Mouse (Mus musculus): ENCODE measurements around the gene Cops7a. TPM values are rescaled to one million over a fixed set of nuclear protein-coding genes. Genes with fewer than 3 reads are reported as not detected.

Cops7a gene
- polyA plus RNA-seq, 1 experiment, result 165 TPM

DNA sequence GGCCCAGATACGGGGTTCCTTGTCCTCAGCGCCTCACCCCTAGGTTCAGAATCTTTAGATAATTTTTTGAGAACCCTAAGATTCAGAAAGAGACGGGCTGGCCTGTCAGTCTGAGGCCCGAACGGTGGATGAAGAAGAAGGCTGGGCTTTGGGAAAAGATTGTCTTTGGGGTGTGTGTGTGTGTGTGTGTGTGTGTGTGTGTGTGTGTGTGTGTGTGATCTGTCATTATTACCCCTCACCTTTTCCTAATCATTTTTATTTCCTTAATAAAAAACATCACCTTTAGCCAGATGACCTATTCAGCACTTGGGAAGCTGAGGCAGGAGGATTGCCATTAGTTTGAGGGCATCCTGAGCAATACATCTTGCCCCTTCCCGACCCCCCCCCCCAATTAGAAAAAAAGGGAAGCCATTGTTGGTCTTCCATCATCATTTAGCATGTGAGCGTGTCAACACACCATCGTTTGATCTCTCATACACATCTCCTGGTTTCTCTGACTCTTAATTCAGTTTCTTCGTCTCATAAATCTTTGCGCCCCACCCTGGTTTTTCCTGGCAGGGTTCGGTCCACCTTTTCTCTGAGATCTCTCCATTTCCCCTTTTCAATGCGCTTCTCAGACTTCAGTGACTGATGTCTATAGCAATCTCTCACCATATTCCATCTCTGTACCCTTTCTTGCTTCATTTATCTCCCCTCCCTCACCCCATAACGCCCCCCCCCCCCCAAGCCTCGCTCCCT lies 46.3 kb downstream of the Cops7a start:
- Histone ChIP-seq H3K79me2 (ENCODE audit: control insufficient read depth, insufficient read depth) (peaks cover 29% of the 10 kb centered on the region), H3K27me3 (ENCODE audit: control insufficient read depth, insufficient read depth, insufficient read length) (no peaks in the 10 kb centered on the region)
- TF ChIP-seq FOSL1 (IDR thresholded peaks at IDR 0.05; ENCODE audit: insufficient read depth, low read length, poor library complexity, severe bottlenecking) (no peak), MYOD1 (IDR thresholded peaks at IDR 0.05; ENCODE audit: control insufficient read depth, insufficient read length, low read depth) (no peak), MYOG (IDR thresholded peaks at IDR 0.05; ENCODE audit: control insufficient read depth, extremely low read depth, insufficient read length) (no peak), USF1 (IDR thresholded peaks at IDR 0.05; ENCODE audit: low read depth) (no peak)

DNA sequence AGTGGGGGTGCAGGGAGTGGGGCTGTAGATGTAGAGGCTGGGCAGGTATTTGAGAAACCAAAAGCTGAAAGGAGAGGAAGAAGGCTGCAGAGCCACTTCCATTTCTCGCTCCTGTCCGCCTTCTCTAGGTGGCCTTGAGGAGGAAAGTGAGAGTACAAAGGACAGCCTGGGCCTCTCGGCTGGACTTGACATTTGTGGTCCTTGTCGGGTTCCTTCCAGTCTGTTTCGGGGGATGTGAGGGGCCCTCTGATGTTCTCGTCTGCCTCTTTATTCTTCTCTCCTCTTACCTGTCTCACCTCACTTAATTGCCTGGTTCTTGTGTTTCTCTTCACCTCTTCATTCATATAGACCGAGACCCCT lies 47.0 kb downstream of the Cops7a start:
- Histone ChIP-seq H3ac (ENCODE audit: control insufficient read depth, insufficient read length, low read depth) (peak overlapping the region; percentile 62), H3K79me3 (ENCODE audit: low read depth) (peaks cover 22% of the 10 kb centered on the region), H3K27me3 (ENCODE audit: control insufficient read depth, insufficient read depth, insufficient read length) (no peaks in the 10 kb centered on the region), H3K79me2 (ENCODE audit: control insufficient read depth, insufficient read depth) (peaks cover 29% of the 10 kb centered on the region), H3K36me3 (ENCODE audit: control insufficient read depth, insufficient read depth) (peaks cover 28% of the 10 kb centered on the region), H3K4me3 (ENCODE audit: insufficient read depth, poor library complexity, severe bottlenecking) (peak overlapping the region; percentile 18)
- TF ChIP-seq CTCF (IDR thresholded peaks at IDR 0.05; ENCODE audit: control insufficient read depth, insufficient read depth, insufficient read length) (no peak), CEBPB (IDR thresholded peaks at IDR 0.05; ENCODE audit: low read depth) (no peak), MAX (IDR thresholded peaks at IDR 0.05) (no peak), FOSL1 (IDR thresholded peaks at IDR 0.05; ENCODE audit: insufficient read depth, low read length, poor library complexity, severe bottlenecking) (no peak), USF1 (IDR thresholded peaks at IDR 0.05; ENCODE audit: low read depth) (no peak), MYOG (IDR thresholded peaks at IDR 0.05; ENCODE audit: control insufficient read depth, extremely low read depth, insufficient read length) (no peak), MYOD1 (IDR thresholded peaks at IDR 0.05; ENCODE audit: control insufficient read depth, insufficient read length, low read depth) (no peak)

More for the DNA sequence above, 46.3 kb downstream of the Cops7a start:
- Histone ChIP-seq H3K79me3 (ENCODE audit: low read depth) (peaks cover 22% of the 10 kb centered on the region), H3K36me3 (ENCODE audit: control insufficient read depth, insufficient read depth) (peaks cover 21% of the 10 kb centered on the region), H3K4me3 (ENCODE audit: insufficient read depth, poor library complexity, severe bottlenecking) (no peak overlapping the region), H3ac (ENCODE audit: control insufficient read depth, insufficient read length, low read depth) (peak overlapping the region; percentile 32)

DNA sequence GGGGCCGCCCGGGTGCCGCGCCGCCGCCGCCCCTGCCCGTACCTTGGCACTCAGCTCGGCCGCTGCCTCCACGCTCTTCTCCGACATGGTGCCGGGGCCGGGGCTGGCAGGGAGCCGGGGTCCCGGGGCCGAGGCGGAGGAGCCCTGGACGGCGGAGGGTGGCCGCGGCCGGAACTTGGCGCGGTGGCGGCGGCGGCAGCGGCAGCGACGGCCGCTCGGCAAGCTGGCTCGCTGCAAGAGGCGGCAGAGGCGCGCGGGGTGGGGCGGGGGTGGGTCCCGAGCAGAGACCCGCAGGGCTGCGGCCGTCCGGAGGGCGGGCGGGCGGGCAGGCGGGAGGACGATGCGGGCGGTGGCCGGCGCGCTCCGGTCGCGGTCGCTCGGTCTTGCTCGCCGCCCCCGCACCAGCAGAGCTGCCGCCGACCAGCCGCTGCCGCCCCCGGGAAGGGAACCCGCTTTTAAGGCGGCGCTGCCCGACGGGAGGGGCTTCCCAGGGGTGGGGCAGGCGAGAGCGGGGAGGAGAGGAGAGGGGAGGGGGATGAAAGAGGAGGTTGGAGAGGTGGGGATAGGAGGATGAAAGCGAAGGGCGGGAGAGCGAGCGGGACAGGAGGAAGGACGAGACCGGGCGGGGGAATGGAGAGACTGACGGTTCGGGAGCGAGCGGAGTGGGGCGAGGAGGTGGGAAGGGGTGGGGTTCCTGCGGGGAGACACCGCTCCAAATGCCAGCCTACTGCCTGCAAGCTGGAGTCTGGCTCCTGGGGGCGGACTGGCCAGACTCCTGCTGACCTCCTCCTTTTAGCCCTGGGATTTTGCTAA lies 47.6 kb downstream of the Cops7a start:
- H3K36me3 ChIP-seq (ENCODE audit: control insufficient read depth, insufficient read depth), result peaks cover 34% of the 10 kb centered on the region
- H3K79me3 ChIP-seq (ENCODE audit: low read depth), result peaks cover 22% of the 10 kb centered on the region
- no peak for TF ChIP-seq USF1 (IDR thresholded peaks at IDR 0.05; ENCODE audit: low read depth)
- TF ChIP-seq MYOD1 (IDR thresholded peaks at IDR 0.05; ENCODE audit: control insufficient read depth, insufficient read length, low read depth), result no peak
- no peak for TF ChIP-seq CTCF (IDR thresholded peaks at IDR 0.05; ENCODE audit: control insufficient read depth, insufficient read depth, insufficient read length)
- no peak for TF ChIP-seq CEBPB (IDR thresholded peaks at IDR 0.05; ENCODE audit: low read depth)
- TF ChIP-seq MAX (IDR thresholded peaks at IDR 0.05), result no peak
- TF ChIP-seq FOSL1 (IDR thresholded peaks at IDR 0.05; ENCODE audit: insufficient read depth, low read length, poor library complexity, severe bottlenecking), result no peak
- no peak for TF ChIP-seq MYOG (IDR thresholded peaks at IDR 0.05; ENCODE audit: control insufficient read depth, extremely low read depth, insufficient read length)
- H3K27me3 ChIP-seq (ENCODE audit: control insufficient read depth, insufficient read depth, insufficient read length), result no peaks in the 10 kb centered on the region
- peaks cover 29% of the 10 kb centered on the region for H3K79me2 ChIP-seq (ENCODE audit: control insufficient read depth, insufficient read depth)
- H3ac ChIP-seq (ENCODE audit: control insufficient read depth, insufficient read length, low read depth), result peak overlapping the region; percentile 83
- H3K4me3 ChIP-seq (ENCODE audit: insufficient read depth, poor library complexity, severe bottlenecking), result peak overlapping the region; percentile 84

DNA sequence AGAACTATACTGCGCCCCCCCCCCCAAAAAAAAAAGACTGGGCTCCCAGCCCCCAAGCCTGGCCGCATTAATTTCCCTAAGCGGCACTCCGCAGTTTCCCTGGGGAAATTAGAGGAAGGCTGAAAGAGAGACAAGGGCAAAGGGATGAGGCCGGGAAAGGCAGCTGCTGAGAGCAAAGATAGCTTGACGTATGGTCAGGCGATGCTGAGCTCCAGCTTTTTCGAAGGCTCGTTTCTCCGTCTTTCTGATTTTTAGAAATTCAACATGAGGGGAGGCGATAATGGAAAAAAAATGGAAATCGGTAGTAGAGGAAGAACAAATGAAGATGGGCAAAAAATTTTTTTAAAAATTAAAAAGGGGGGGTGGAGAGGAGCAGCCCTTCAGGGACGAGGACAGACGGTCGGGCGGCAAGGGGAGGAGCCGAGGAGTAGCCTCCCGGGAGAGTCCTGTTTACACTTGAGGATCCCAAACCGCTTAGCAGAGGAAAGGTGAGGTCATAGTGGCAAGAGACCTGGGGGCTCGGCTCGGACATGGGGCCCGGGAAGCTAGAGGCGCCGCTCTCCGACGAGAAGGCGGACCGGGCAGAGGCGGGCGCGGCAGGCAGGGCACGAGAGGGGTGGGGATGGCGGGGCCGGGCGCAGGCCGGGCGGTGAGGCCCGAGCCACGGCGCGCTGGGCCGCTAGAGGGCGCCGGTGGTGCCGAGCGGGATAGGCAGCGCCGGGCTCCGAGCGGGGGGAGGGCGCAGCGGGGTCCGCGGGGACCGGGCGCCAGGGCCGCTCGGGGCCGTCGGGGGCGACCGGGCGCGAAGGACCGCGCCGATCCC lies 48.4 kb downstream of the Cops7a start:
- peaks cover 29% of the 10 kb centered on the region for H3K79me2 ChIP-seq (ENCODE audit: control insufficient read depth, insufficient read depth)
- no peaks in the 10 kb centered on the region for H3K27me3 ChIP-seq (ENCODE audit: control insufficient read depth, insufficient read depth, insufficient read length)
- H3ac ChIP-seq (ENCODE audit: control insufficient read depth, insufficient read length, low read depth), result peak overlapping the region; percentile 93
- H3K4me3 ChIP-seq (ENCODE audit: insufficient read depth, poor library complexity, severe bottlenecking), result peak overlapping the region; percentile 84
- peaks cover 34% of the 10 kb centered on the region for H3K36me3 ChIP-seq (ENCODE audit: control insufficient read depth, insufficient read depth)
- TF ChIP-seq USF1 (IDR thresholded peaks at IDR 0.05; ENCODE audit: low read depth) (no peak), CTCF (IDR thresholded peaks at IDR 0.05; ENCODE audit: control insufficient read depth, insufficient read depth, insufficient read length) (peak; percentile 99)
- H3K79me3 ChIP-seq (ENCODE audit: low read depth), result peaks cover 22% of the 10 kb centered on the region

DNA sequence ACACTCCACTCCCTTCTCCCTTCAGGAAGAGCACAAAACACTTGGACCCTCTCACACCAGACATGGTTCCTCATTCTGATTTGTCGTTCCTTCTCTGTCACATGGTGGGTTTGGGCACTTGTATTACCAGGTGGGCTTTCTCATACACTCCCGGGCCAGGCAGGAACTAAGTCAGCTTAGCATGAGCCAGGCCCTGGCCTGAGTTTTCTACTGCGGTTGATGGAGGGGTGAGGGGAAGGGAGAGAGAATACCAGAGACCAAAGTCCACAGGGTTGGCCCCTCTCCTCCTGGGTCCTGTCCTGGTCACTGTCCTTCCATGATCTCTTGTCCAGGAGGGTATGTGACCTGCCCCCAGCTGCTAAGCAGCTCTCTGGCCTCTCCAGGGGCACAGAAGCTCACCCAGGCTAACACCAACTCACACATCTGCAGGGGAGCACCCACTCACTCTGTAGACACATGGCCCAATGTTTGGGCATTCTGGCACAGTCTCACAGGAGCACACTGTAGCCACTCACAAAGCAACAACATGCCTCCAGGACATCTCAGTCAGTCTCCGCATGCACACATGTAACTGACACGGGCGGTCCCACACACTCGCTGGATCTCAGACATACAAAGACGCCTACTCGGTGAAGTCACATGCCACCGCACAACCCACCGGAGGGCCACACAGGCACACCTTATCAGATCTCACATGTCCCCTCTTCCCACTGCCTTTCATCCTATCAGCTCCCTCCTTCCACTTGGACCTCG lies 49.2 kb downstream of the Cops7a start:
- no peaks in the 10 kb centered on the region for H3K27me3 ChIP-seq (ENCODE audit: control insufficient read depth, insufficient read depth, insufficient read length)
- H3K79me2 ChIP-seq (ENCODE audit: control insufficient read depth, insufficient read depth), result peaks cover 29% of the 10 kb centered on the region
- no peak for TF ChIP-seq CTCF (IDR thresholded peaks at IDR 0.05; ENCODE audit: control insufficient read depth, insufficient read depth, insufficient read length)
- no peak for TF ChIP-seq MYOG (IDR thresholded peaks at IDR 0.05; ENCODE audit: control insufficient read depth, extremely low read depth, insufficient read length)
- TF ChIP-seq MYOD1 (IDR thresholded peaks at IDR 0.05; ENCODE audit: control insufficient read depth, insufficient read length, low read depth), result no peak
- peak; percentile 7 for TF ChIP-seq USF1 (IDR thresholded peaks at IDR 0.05; ENCODE audit: low read depth)
- no peak for TF ChIP-seq MAX (IDR thresholded peaks at IDR 0.05)
- TF ChIP-seq FOSL1 (IDR thresholded peaks at IDR 0.05; ENCODE audit: insufficient read depth, low read length, poor library complexity, severe bottlenecking), result no peak
- no peak for TF ChIP-seq CEBPB (IDR thresholded peaks at IDR 0.05; ENCODE audit: low read depth)
- H3ac ChIP-seq (ENCODE audit: control insufficient read depth, insufficient read length, low read depth), result peak overlapping the region; percentile 93
- H3K79me3 ChIP-seq (ENCODE audit: low read depth), result peaks cover 22% of the 10 kb centered on the region
- H3K36me3 ChIP-seq (ENCODE audit: control insufficient read depth, insufficient read depth), result peaks cover 34% of the 10 kb centered on the region
- peak overlapping the region; percentile 84 for H3K4me3 ChIP-seq (ENCODE audit: insufficient read depth, poor library complexity, severe bottlenecking)
